Mouse (Mus musculus): ENCODE results near the gene Rab14.

- TF ChIP-seq POLR2A (IDR thresholded peaks at IDR 0.05; ENCODE audit: borderline replicate concordance, extremely low read depth, insufficient read depth, insufficient read length, poor library complexity, severe bottlenecking) (no peak), CTCF (IDR thresholded peaks at IDR 0.05; ENCODE audit: borderline replicate concordance, extremely low read depth, insufficient read depth, insufficient read length) (no peak)
Observed at GRCm38 (mm10) chr2:35166816-35167215, 34.1 kb downstream of the Rab14 start.
